Mouse (Mus musculus) cerebellum, postnatal 36 days (tissue): Measurements from ENCODE around the gene Dera.
A peak's percentile ranks its signal among the peaks of the same experiment; 100 is the strongest.
"Not testable (repeated sequence)": the region's sequence is repeated elsewhere in the genome, so short reads cannot be mapped to it uniquely, and the experiment has no call there.

Experiments
- DNase-seq, 2 experiments: peaks; one replicate each; pipeline ENCODE4 v3.0.0; 2021 to 2022; ENCODE audit warnings: mixed read lengths in 2 of 2

The Dera gene

GRCm38 (mm10) chr6:137754056-137754856 lies at the start of gene Dera:
TSS of gene Dera (plus strand) at chr6:137754546.
- DNase-seq = peak; percentile 54 to 63

DNA sequence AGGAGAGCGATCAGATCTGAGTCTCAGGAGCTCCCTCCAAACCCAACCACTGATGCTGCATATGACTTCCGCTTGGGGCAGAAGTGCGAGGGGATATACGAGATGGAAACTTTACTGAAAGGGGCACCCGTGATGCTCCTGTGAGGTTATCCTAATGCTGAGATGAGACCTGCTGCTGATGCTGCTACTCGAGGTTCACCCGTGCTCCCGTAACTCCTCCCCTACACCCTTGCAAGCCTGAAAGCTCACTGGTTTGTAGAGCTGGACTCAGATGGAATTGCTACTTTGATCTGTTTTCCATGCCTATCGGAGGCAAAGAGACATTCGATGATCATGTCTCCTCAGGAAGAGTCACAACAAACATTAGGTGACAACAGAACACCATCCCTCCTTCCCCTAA lies 48.1 kb upstream of the Dera start:
- no peak for DNase-seq

GRCm38 (mm10) chr6:137708726-137709405 lies 45.5 kb upstream of the Dera start:
- DNase-seq = not testable (repeated sequence)

GRCm38 (mm10) chr6:137710179-137711037 lies 43.9 kb upstream of the Dera start:
- no peak for DNase-seq

DNA sequence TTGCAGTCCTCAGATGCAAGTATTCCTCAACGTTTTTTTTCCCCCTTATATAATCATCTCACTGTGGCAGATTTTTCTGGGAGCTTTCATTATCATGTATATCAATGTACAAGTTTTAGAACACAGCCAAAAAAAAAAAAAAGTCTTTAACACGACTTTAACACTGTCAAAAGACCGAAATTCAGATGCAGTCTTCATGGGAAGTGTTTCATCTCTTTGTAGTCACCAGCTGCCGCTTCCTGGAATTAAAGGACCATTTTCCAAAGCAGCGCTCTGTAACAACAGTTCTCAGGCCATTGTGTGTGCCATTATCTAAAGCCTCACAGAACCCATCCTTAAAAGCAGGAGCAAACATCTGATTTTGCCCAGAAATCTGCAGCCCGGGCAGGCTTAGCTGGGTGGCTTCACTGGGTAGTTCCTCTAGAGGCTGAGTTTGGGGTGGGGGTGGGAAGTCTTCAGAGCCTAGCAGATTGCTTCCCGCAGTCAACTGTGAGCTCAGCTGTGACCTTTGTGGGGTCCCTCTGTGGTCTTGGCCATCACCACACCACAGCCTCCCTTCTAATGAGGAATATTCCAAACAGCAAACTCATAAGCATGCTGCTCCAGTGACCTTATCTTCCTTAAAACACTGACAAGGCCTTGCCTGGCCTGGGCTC lies 41.6 kb upstream of the Dera start:
- no peak for DNase-seq

- no peak for DNase-seq
These were observed 41.1 kb upstream of the Dera start for GRCm38 (mm10) chr6:137713310-137713664.

DNA sequence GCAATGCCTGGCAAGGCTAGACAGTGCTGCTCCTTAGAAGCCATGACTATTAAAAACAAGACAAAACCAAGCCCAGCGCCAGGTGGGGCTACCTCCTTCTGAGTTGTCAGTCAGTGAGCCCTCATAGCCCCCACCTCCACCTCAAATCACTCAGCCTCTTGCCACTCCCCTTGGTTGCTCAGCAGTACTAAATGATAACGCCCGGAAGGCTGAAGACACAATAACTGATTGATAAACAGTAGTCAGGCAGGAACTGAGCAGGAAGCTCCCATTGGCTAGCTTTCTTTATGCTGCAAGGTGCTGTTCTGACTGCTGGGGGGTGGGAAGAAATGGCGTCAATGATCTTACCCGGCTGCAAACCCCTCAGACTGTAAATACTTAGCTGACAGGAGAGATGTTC lies 37.5 kb upstream of the Dera start:
- DNase-seq = no peak

- no peak for DNase-seq
These were observed 32.0 kb upstream of the Dera start for GRCm38 (mm10) chr6:137722220-137722931.

GRCm38 (mm10) chr6:137723898-137724297 lies 30.4 kb upstream of the Dera start:
- peak; percentile 8 to 41 for DNase-seq

DNA sequence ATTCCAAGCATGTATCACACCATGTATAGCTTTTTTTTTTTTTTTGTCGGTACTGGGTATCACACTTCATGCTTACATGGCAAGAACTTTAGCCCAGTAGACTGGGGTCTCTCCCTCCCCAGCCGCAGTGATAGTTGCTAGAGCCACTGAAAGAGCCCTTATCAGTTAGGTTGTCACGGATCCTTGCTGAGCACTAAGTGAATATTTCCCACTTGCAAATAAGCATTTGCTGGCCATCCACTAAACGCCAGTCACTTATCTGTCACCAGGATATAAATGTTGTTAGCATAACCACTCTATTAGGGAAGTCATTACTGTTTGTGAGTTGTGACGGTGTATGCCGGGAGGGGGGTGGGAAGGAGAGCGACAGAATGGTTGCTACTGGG lies 19.9 kb upstream of the Dera start:
- peak in 1 of 2 experiments; percentile 13 for DNase-seq

GRCm38 (mm10) chr6:137734846-137735609 lies 19.3 kb upstream of the Dera start, which contains the start of gene Strap:
TSS of gene Strap (plus strand) at chr6:137735078.
- DNase-seq = peak; percentile 92 to 95

GRCm38 (mm10) chr6:137735671-137736238 lies 18.6 kb upstream of the Dera start:
- no peak for DNase-seq

- no peak for DNase-seq
These were observed 13.4 kb upstream of the Dera start for GRCm38 (mm10) chr6:137740972-137741371.

DNA sequence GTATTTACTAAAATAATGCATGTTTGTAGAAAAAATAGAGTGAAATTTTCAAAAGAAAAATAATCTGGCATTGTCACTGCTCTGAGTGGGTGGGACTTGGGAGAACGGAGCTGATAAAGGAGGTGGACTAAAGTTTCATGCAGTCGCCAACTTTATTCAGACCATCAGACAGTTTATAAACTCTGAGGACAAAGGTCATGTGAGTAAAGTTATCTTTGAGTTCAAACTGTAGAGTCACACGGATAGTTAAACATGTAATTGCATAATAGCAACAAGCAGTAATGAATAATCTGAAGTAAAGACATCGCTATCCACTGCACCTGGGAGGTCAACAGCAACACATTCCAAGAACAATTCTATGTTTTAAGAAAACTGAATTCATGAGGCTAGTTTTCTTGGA lies 9.6 kb upstream of the Dera start:
- DNase-seq = no peak

DNA sequence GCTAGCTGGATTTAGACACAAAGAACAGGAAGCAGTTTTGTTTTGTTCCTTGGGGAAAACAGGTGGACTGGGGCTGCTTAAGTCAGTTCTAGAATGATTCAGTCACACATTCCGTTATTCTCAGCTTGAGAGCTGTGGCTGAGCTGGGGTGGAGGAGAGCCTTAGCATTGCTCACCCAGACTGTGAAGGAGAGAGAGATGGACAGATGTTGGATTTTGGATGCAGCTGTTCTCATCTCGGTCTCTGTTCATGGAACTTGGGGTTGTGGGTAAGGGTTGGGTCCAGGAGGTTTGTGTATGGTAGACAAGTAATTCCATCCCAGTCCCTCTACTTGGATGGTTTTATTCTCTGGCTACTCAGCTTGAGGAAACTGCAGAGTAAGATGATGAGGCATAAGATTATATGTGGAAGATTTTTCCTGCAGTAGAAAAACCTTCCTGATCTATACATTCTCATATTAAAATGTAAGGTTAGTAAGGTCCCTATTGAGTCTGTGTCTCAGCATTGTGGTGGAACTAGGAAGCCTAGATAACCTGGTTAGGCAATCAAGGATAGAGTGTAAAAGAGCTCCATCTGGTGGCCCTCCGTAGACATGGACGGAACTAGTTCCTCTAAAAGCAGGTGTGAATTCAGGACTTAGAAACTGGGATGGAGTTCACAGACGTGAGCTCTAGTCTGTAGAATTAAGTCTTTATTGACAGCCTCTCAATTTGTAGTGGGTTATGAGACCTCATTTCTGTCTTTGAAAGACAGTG lies 7.0 kb upstream of the Dera start:
- DNase-seq = peak in 1 of 2 experiments; percentile 25

DNA sequence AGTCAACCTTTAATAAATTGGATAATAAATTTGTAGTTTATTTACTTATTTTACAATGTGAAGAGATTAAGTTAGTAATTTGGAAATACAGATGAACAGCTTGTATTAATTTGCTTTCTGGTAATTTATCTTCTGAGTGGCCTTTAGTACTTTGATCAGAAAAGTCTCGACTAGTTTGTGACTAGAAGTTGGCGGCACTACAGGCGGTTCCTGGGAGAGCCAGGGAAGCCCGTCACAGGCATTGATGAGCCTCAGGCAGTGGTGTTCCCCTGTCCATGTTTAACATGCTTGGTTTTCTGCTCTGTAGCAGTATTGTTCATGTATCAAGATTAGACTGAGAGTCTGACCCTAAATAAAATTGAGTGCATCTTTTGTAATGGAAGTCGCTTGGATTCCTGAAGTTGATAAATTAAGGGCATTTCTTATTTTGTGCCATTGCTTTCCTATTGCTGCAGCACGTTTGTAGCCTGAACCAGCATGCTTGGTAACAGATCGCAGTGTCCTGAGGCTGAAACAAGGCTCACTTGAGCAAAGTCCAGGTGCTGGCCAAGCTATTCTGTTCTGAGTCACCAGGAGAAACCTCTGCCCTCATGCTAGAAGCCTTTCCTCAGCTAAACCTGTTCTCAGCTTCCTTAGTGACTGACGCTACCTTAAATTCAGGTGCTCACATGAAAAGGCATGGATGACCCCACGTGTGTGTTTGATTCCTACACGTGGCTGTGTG lies 2.6 kb upstream of the Dera start:
- no peak for DNase-seq

DNA sequence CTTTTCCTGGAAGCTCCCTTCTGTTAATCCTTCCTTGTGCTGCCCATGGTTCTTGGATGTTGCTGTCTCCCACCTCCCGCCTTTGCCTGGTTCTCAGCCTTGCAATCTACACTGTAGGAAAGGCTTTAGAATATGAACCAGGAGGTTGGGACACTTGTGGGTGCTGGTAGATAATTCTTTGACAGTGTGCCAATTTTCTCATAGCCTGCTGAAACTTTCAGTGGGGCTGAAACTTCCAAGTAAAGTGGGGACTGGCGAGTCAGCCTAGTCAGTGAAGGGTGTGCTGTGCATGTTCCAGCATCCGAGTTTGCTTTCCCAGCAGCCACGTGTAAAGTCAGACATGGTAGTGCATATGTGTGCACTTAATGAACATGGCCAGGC lies 2.1 kb upstream of the Dera start:
- no peak for DNase-seq

DNA sequence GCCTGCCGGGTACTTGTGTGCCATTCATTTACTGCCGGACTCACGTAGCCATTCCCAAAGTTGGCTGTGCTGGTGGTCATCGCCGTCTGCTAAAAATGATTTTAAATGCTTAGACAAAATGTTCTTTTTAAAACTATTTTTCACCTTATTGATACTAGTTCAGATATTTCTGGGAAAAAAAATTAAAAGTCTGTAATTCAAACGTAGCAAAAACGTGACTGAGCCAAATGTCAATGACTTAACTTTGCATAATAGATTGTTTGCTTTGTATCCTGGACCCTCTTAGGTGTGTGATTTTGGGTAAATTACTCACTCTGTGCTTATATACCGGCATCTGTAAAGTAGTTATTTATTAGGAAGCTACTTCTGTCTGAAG lies 499 bp downstream of the Dera start:
- DNase-seq = no peak

GRCm38 (mm10) chr6:137756310-137756709 lies 2.0 kb downstream of the Dera start:
- peak in 1 of 2 experiments; percentile 12 for DNase-seq

GRCm38 (mm10) chr6:137757891-137758290 lies 3.5 kb downstream of the Dera start:
- no peak for DNase-seq
